Mouse (Mus musculus) small intestine, adult 2 months (tissue): ENCODE data around the gene Snupn. TPM values are rescaled to one million over a fixed set of nuclear protein-coding genes. Genes with fewer than 3 reads are reported as not detected.
"Not testable (repeated sequence)": the region's sequence is repeated elsewhere in the genome, so short reads cannot be mapped to it uniquely, and the experiment has no call there.

Experiments used
- H3K27ac ChIP-seq: fragments of 200-500 bp; 2 replicates; pipeline ENCODE4 v1.5.1; 2012; ENCODE audit warnings: low read depth, low read length, control low read depth, inconsistent platforms; ENCODE audit not compliant: insufficient read depth
- H3K27me3 ChIP-seq: fragments of 200-500 bp; 2 replicates; pipeline ENCODE4 v1.6.1; 2012; ENCODE audit warnings: mild to moderate bottlenecking, moderate library complexity, low read length, inconsistent platforms; ENCODE audit not compliant: control insufficient read depth, insufficient read depth
- H3K36me3 ChIP-seq: fragments of 200-500 bp; 2 replicates; pipeline ENCODE4 v1.6.1; 2012; ENCODE audit warnings: mild to moderate bottlenecking, low read length, control low read depth, inconsistent platforms; ENCODE audit not compliant: control insufficient read depth, insufficient read depth
- H3K4me1 ChIP-seq: fragments of 200-500 bp; 2 replicates; pipeline ENCODE4 v1.6.1; 2012; ENCODE audit warnings: low read length, inconsistent platforms, mixed read lengths; ENCODE audit not compliant: control insufficient read depth, insufficient read depth, insufficient read length
- H3K4me3 ChIP-seq: fragments of 200-500 bp; 2 replicates; pipeline ENCODE4 v1.5.1; 2012; ENCODE audit warnings: low read depth, mild to moderate bottlenecking, control low read depth, inconsistent platforms, low read length, moderate library complexity
- CTCF ChIP-seq: fragments of 200-500 bp; IDR thresholded peaks from 2 replicates; pipeline ENCODE4 v1.5.1; 2012; ENCODE audit warnings: low read depth, mild to moderate bottlenecking, control low read depth, inconsistent platforms, low read length, moderate library complexity, mixed read lengths; ENCODE audit not compliant: insufficient replicate concordance, insufficient read length; ENCODE audit errors: extremely low read depth
- POLR2A ChIP-seq: fragments of 200-500 bp; IDR thresholded peaks from 2 replicates; pipeline ENCODE4 v1.6.1; 2012; ENCODE audit warnings: low read depth, mild to moderate bottlenecking, control low read depth, inconsistent platforms, low read length, moderate library complexity
- WGBS: fragments of 180-500 bp; shearing (Covaris S2); methylation state at CpG from one replicate; pipeline ENCODE4 v1.1.7; 2018; 5-methylcytosine and 5-hydroxymethylcytosine counted together
- polyA plus RNA-seq: library from polyadenylated mRNA; depleted of rRNA; stranded (reverse); fragments of >200 nt; gene quantifications from 2 replicates; pipeline ENCODE4 v1.2.3, GENCODE M21; 2012

Snupn gene
- polyA plus RNA-seq, 1 experiment, result 2.0 TPM

GRCm38 (mm10) chr9:56930556-56930955, 20.1 kb upstream of the Snupn start:
- Histone ChIP-seq H3K27ac (no peak overlapping the region), H3K27me3 (no peaks in the 10 kb centered on the region), H3K4me3 (no peak overlapping the region), H3K36me3 (no peaks in the 10 kb centered on the region), H3K4me1 (peaks cover 5% of the 10 kb centered on the region; the same call in 1 of the 2 replicates)
- TF ChIP-seq CTCF (no peak), POLR2A (no peak)
- WGBS, result 59% methylated on average over 1 of the region's 1 CpGs

- Histone ChIP-seq H3K4me3 (peak overlapping the region; percentile 90; the same call in 1 of the 2 replicates), H3K36me3 (0 out of 2 replicates have a peak, but pooled peaks cover 4% of the 10 kb centered on the region), H3K27me3 (no peaks in the 10 kb centered on the region), H3K4me1 (peaks cover 4% of the 10 kb centered on the region; the same call in 1 of the 2 replicates), H3K27ac (peak overlapping the region; percentile 46)
- no peak for TF ChIP-seq POLR2A
- TF ChIP-seq CTCF, result no peak
- WGBS, result 6% methylated on average over 6 of the region's 6 CpGs
Observed at GRCm38 (mm10) chr9:56936861-56937222, 13.8 kb upstream of the Snupn start.

- H3K4me3 ChIP-seq, result peak within 1 kb of the TSS; percentile 90
- H3K36me3 ChIP-seq, result 0 out of 2 replicates have a peak, but pooled peaks cover 4% of the 10 kb centered on the region
- peak within 1 kb of the TSS; percentile 90 for H3K27ac ChIP-seq
- H3K27me3 ChIP-seq, result no peaks in the 10 kb centered on the region
- under 1% methylated on average over 73 of the region's 73 CpGs for WGBS
- no peak for TF ChIP-seq POLR2A
- TF ChIP-seq CTCF, result no peak
- peaks cover 4% of the 10 kb centered on the region; the same call in 1 of the 2 replicates for H3K4me1 ChIP-seq
Observed at GRCm38 (mm10) chr9:56937223-56938160, 13.2 kb upstream of the Snupn start, which contains the start of gene Imp3. TSS of gene Imp3 (plus strand) at chr9:56937475.

GRCm38 (mm10) chr9:56938374-56938773, 12.3 kb upstream of the Snupn start:
- Histone ChIP-seq H3K27ac (peak overlapping the region; percentile 90), H3K4me3 (peak overlapping the region; percentile 52), H3K36me3 (0 out of 2 replicates have a peak, but pooled peaks cover 4% of the 10 kb centered on the region), H3K4me1 (peaks cover 4% of the 10 kb centered on the region; the same call in 1 of the 2 replicates), H3K27me3 (no peaks in the 10 kb centered on the region)
- TF ChIP-seq CTCF, result no peak
- under 1% methylated on average over 7 of the region's 7 CpGs for WGBS

GRCm38 (mm10) chr9:56947481-56947880, 3.2 kb upstream of the Snupn start:
- 31% methylated on average over 3 of the region's 3 CpGs for WGBS
- H3K4me1 ChIP-seq, H3K36me3 ChIP-seq, H3K27me3 ChIP-seq, H3K27ac ChIP-seq, H3K4me3 ChIP-seq: not testable (repeated sequence)

- H3K36me3 ChIP-seq, H3K4me3 ChIP-seq, H3K27me3 ChIP-seq, H3K27ac ChIP-seq, H3K4me1 ChIP-seq: not testable (repeated sequence)
- 30% methylated on average over 5 of the region's 5 CpGs for WGBS
Observed at GRCm38 (mm10) chr9:56948699-56949098, 2.0 kb upstream of the Snupn start.

- H3K4me3 ChIP-seq, result peak overlapping the region; percentile 34
- WGBS, result 6% methylated on average over 13 of the region's 13 CpGs
Observed at GRCm38 (mm10) chr9:56949767-56950166, 911 bp upstream of the Snupn start.

More at GRCm38 (mm10) chr9:56949767-56950166, 911 bp upstream of the Snupn start:
- Histone ChIP-seq H3K36me3 (no peaks in the 10 kb centered on the region), H3K27me3 (no peaks in the 10 kb centered on the region), H3K27ac (no peak overlapping the region), H3K4me1 (peaks cover 3% of the 10 kb centered on the region)
- TF ChIP-seq CTCF (no peak), POLR2A (no peak)
